Mouse (Mus musculus) intestine, embryonic 14.5 days (tissue): ENCODE results near the gene Iqce. TPM values are rescaled to one million over a fixed set of nuclear protein-coding genes. Genes with fewer than 3 reads are reported as not detected.

Experiments
- ATAC-seq: fragments of 200-750 bp; cut with Nextera tagmentation; replicated peaks from 2 replicates; pipeline ENCODE4 v1.8.0; 2017; ENCODE audit warnings: low read depth, moderate number of reproducible peaks, moderate TSS enrichment, moderate library complexity; ENCODE audit not compliant: low FRiP score, low TSS enrichment
- DNase-seq: peaks from one replicate; pipeline ENCODE4 v3.0.0-alpha.2; 2018; ENCODE audit warnings: low spot score
- H3K27ac ChIP-seq: fragments of 300-500 bp; sonication (generic); 2 replicates; pipeline ENCODE4 v1.5.1; 2014; ENCODE audit warnings: low read depth, mild to moderate bottlenecking, control low read depth
- H3K27me3 ChIP-seq: fragments of 300-500 bp; sonication (generic); replicated peaks from 2 replicates; pipeline ENCODE4 v1.6.1; 2014; ENCODE audit warnings: low read length, control low read depth; ENCODE audit not compliant: control insufficient read depth, insufficient read depth
- H3K36me3 ChIP-seq: fragments of 300-500 bp; sonication (generic); 2 replicates; pipeline ENCODE4 v1.6.1; 2014; ENCODE audit warnings: low read length, control low read depth; ENCODE audit not compliant: control insufficient read depth, insufficient read depth
- H3K4me1 ChIP-seq: fragments of 300-500 bp; sonication (generic); replicated peaks from 2 replicates; pipeline ENCODE4 v1.6.1; 2014; ENCODE audit warnings: low read length, control low read depth, mixed read lengths; ENCODE audit not compliant: control insufficient read depth, insufficient read depth
- H3K4me2 ChIP-seq: fragments of 300-500 bp; sonication (generic); 2 replicates; pipeline ENCODE4 v1.6.1; 2014; ENCODE audit warnings: low read length
- H3K4me3 ChIP-seq: fragments of 300-500 bp; sonication (generic); 2 replicates; pipeline ENCODE4 v1.5.1; 2014; ENCODE audit warnings: low read depth, low read length, control low read depth, mixed read lengths
- H3K9ac ChIP-seq: fragments of 300-500 bp; sonication (generic); 2 replicates; pipeline ENCODE4 v1.6.1; 2014; ENCODE audit warnings: mild to moderate bottlenecking, low read length
- H3K9me3 ChIP-seq: fragments of 300-500 bp; sonication (generic); 2 replicates; pipeline ENCODE4 v1.6.1; 2016; ENCODE audit warnings: low read length, control low read depth; ENCODE audit not compliant: control insufficient read depth
- WGBS: fragments of 180-500 bp; shearing (Covaris S2); extraction: QIAGEN DNeasy Blood & Tissue Kit; methylation state at CpG from one replicate; pipeline ENCODE4 v1.1.7; 2014; 5-methylcytosine and 5-hydroxymethylcytosine counted together
- polyA plus RNA-seq: library from polyadenylated mRNA; unstranded; fragments of >200 nt; fragmentation: Nextera tagmentation; extraction: Ambion mirVana; gene quantifications from 2 replicates; pipeline ENCODE4 v1.2.1, GENCODE M21; 2014

The Iqce gene
- polyA plus RNA-seq, 1 experiment from 2014 or later, result 24.1 TPM

GRCm38 (mm10) chr5:140701661-140702060, 517 bp downstream of the Iqce start:
- DNase-seq (no peak), ATAC-seq (peak; percentile 54)
- Histone ChIP-seq H3K4me2 (peak overlapping the region; percentile 77), H3K4me1 (peaks cover 33% of the 10 kb centered on the region), H3K36me3 (peaks cover 13% of the 10 kb centered on the region), H3K27ac (peak overlapping the region; percentile 84), H3K9me3 (no peaks in the 10 kb centered on the region), H3K4me3 (peak overlapping the region; percentile 90), H3K9ac (peak overlapping the region; percentile 88), H3K27me3 (no peaks in the 10 kb centered on the region)
- 0% methylated on average over 25 of the region's 25 CpGs for WGBS

- DNase-seq (no peak), ATAC-seq (no peak)
- no peak overlapping the region for H3K27ac ChIP-seq
- peaks cover 23% of the 10 kb centered on the region for H3K4me1 ChIP-seq
- no peak overlapping the region for H3K4me2 ChIP-seq
- 83% methylated on average over 9 of the region's 9 CpGs for WGBS
- H3K9me3 ChIP-seq, result no peaks in the 10 kb centered on the region
- H3K36me3 ChIP-seq, result peaks cover 25% of the 10 kb centered on the region
- H3K4me3 ChIP-seq, result no peak overlapping the region
- no peaks in the 10 kb centered on the region for H3K27me3 ChIP-seq
- no peak overlapping the region for H3K9ac ChIP-seq
Observed at GRCm38 (mm10) chr5:140699776-140700175, 2.4 kb downstream of the Iqce start.

- 83% methylated on average over 7 of the region's 7 CpGs for WGBS
- Histone ChIP-seq H3K9me3 (no peaks in the 10 kb centered on the region), H3K9ac (no peak overlapping the region), H3K36me3 (peaks cover 53% of the 10 kb centered on the region), H3K27me3 (no peaks in the 10 kb centered on the region), H3K27ac (no peak overlapping the region), H3K4me1 (peaks cover 6% of the 10 kb centered on the region), H3K4me3 (no peak overlapping the region), H3K4me2 (no peak overlapping the region)
- ATAC-seq, result no peak
- DNase-seq, result no peak
Observed at GRCm38 (mm10) chr5:140695987-140696386, 6.2 kb downstream of the Iqce start.

- ATAC-seq, result no peak
- no peak overlapping the region for H3K4me2 ChIP-seq
- DNase-seq, result no peak
- H3K4me3 ChIP-seq, result no peak overlapping the region
- H3K27me3 ChIP-seq, result no peaks in the 10 kb centered on the region
- H3K36me3 ChIP-seq, result peaks cover 66% of the 10 kb centered on the region
- no peak overlapping the region for H3K27ac ChIP-seq
- no peaks in the 10 kb centered on the region for H3K4me1 ChIP-seq
- H3K9ac ChIP-seq, result no peak overlapping the region
- WGBS, result 67% methylated on average over 3 of the region's 3 CpGs
- no peaks in the 10 kb centered on the region for H3K9me3 ChIP-seq
Observed at GRCm38 (mm10) chr5:140688434-140688833, 13.7 kb downstream of the Iqce start.

GRCm38 (mm10) chr5:140684343-140685148, 17.6 kb downstream of the Iqce start:
- no peak overlapping the region for H3K4me2 ChIP-seq
- H3K27ac ChIP-seq, result no peak overlapping the region
- no peak for ATAC-seq
- 61% methylated on average over 16 of the region's 16 CpGs for WGBS
- peaks cover 39% of the 10 kb centered on the region for H3K36me3 ChIP-seq
- no peaks in the 10 kb centered on the region for H3K4me1 ChIP-seq
- no peaks in the 10 kb centered on the region for H3K27me3 ChIP-seq
- H3K9ac ChIP-seq, result no peak overlapping the region
- no peak overlapping the region for H3K4me3 ChIP-seq
- no peaks in the 10 kb centered on the region for H3K9me3 ChIP-seq
- peak; percentile 75 for DNase-seq

GRCm38 (mm10) chr5:140682113-140682512, 20.1 kb downstream of the Iqce start:
- no peak for DNase-seq
- peaks cover 33% of the 10 kb centered on the region for H3K36me3 ChIP-seq
- no peak overlapping the region for H3K4me3 ChIP-seq
- H3K9me3 ChIP-seq, result no peaks in the 10 kb centered on the region
- no peak overlapping the region for H3K9ac ChIP-seq
- H3K4me2 ChIP-seq, result no peak overlapping the region
- no peak for ATAC-seq
- no peak overlapping the region for H3K27ac ChIP-seq
- no peaks in the 10 kb centered on the region for H3K27me3 ChIP-seq
- H3K4me1 ChIP-seq, result no peaks in the 10 kb centered on the region
- WGBS, result 94% methylated on average over 6 of the region's 6 CpGs

- no peak for DNase-seq
- Histone ChIP-seq H3K27ac (no peak overlapping the region), H3K4me3 (no peak overlapping the region), H3K9me3 (no peaks in the 10 kb centered on the region), H3K4me2 (no peak overlapping the region), H3K27me3 (no peaks in the 10 kb centered on the region), H3K4me1 (no peaks in the 10 kb centered on the region), H3K36me3 (peaks cover 36% of the 10 kb centered on the region), H3K9ac (no peak overlapping the region)
- ATAC-seq, result no peak
- WGBS, result 71% methylated on average over 1 of the region's 1 CpGs
Observed at GRCm38 (mm10) chr5:140680950-140681349, 21.2 kb downstream of the Iqce start.

GRCm38 (mm10) chr5:140680051-140680450, 22.1 kb downstream of the Iqce start:
- ATAC-seq (no peak), DNase-seq (no peak)
- WGBS, result 91% methylated on average over 6 of the region's 6 CpGs
- Histone ChIP-seq H3K36me3 (peaks cover 41% of the 10 kb centered on the region), H3K4me2 (no peak overlapping the region), H3K9ac (no peak overlapping the region), H3K4me3 (no peak overlapping the region), H3K9me3 (no peaks in the 10 kb centered on the region), H3K27me3 (no peaks in the 10 kb centered on the region), H3K4me1 (no peaks in the 10 kb centered on the region), H3K27ac (no peak overlapping the region)

- ATAC-seq (no peak), DNase-seq (no peak)
- H3K9me3 ChIP-seq, result no peaks in the 10 kb centered on the region
- WGBS, result 92% methylated on average over 6 of the region's 6 CpGs
- no peak overlapping the region for H3K4me3 ChIP-seq
- no peak overlapping the region for H3K4me2 ChIP-seq
- peaks cover 49% of the 10 kb centered on the region for H3K36me3 ChIP-seq
- H3K9ac ChIP-seq, result no peak overlapping the region
- no peak overlapping the region for H3K27ac ChIP-seq
- no peaks in the 10 kb centered on the region for H3K4me1 ChIP-seq
- H3K27me3 ChIP-seq, result no peaks in the 10 kb centered on the region
Observed at GRCm38 (mm10) chr5:140677137-140677536, 25.0 kb downstream of the Iqce start.
